Mouse (Mus musculus) cerebellum, adult 11 months (tissue): ENCODE results near the gene Kcnc3.

Source experiments
- DNase-seq: peaks from one replicate; pipeline ENCODE4 v3.0.0; 2022

The Kcnc3 gene

GRCm38 (mm10) chr7:44571811-44572210, 18.7 kb upstream of the Kcnc3 start:
- no peak for DNase-seq

GRCm38 (mm10) chr7:44572213-44572701, 18.2 kb upstream of the Kcnc3 start, which contains the start of gene Napsa:
Gene Napsa (plus strand): TSS chr7:44572380.
- no peak for DNase-seq

GRCm38 (mm10) chr7:44572956-44573484, 17.4 kb upstream of the Kcnc3 start:
- no peak for DNase-seq

- no peak for DNase-seq
Observed at GRCm38 (mm10) chr7:44576333-44576844, 14.1 kb upstream of the Kcnc3 start.

- no peak for DNase-seq
Observed at GRCm38 (mm10) chr7:44581637-44582036, 8.8 kb upstream of the Kcnc3 start.

- no peak for DNase-seq
Observed at GRCm38 (mm10) chr7:44582709-44583108, 7.8 kb upstream of the Kcnc3 start.

GRCm38 (mm10) chr7:44583146-44583545, 7.3 kb upstream of the Kcnc3 start:
- no peak for DNase-seq

GRCm38 (mm10) chr7:44584265-44584804, 6.1 kb upstream of the Kcnc3 start:
- DNase-seq = no peak

GRCm38 (mm10) chr7:44584921-44585320, 5.5 kb upstream of the Kcnc3 start:
- DNase-seq = no peak

- no peak for DNase-seq
Observed at GRCm38 (mm10) chr7:44585606-44586005, 4.9 kb upstream of the Kcnc3 start.

- DNase-seq = peak; percentile 80
Observed at GRCm38 (mm10) chr7:44586518-44586917, 3.9 kb upstream of the Kcnc3 start.

GRCm38 (mm10) chr7:44586930-44587329, 3.5 kb upstream of the Kcnc3 start:
- peak; percentile 85 for DNase-seq

- DNase-seq = no peak
Observed at GRCm38 (mm10) chr7:44587676-44588075, 2.8 kb upstream of the Kcnc3 start.

- peak; percentile 55 for DNase-seq
Observed at GRCm38 (mm10) chr7:44588338-44588737, 2.1 kb upstream of the Kcnc3 start.

- DNase-seq = peak; percentile 97
Observed at GRCm38 (mm10) chr7:44589149-44589548, 1.3 kb upstream of the Kcnc3 start.

GRCm38 (mm10) chr7:44589946-44590345, 518 bp upstream of the Kcnc3 start:
- DNase-seq = peak; percentile 56

- DNase-seq = peak; percentile 65
Observed at GRCm38 (mm10) chr7:44591348-44592116, 1.1 kb downstream of the Kcnc3 start.

- peak; percentile 53 for DNase-seq
Observed at GRCm38 (mm10) chr7:44593051-44593450, 2.6 kb downstream of the Kcnc3 start.

GRCm38 (mm10) chr7:44593775-44594174, 3.3 kb downstream of the Kcnc3 start:
- peak; percentile 96 for DNase-seq

GRCm38 (mm10) chr7:44594291-44594690, 3.8 kb downstream of the Kcnc3 start:
- peak; percentile 83 for DNase-seq

GRCm38 (mm10) chr7:44595131-44595561, 4.7 kb downstream of the Kcnc3 start:
- DNase-seq = no peak

- no peak for DNase-seq
Observed at GRCm38 (mm10) chr7:44596051-44596450, 5.6 kb downstream of the Kcnc3 start.

- DNase-seq = no peak
Observed at GRCm38 (mm10) chr7:44596996-44597538, 6.6 kb downstream of the Kcnc3 start.

GRCm38 (mm10) chr7:44597666-44598065, 7.2 kb downstream of the Kcnc3 start:
- peak; percentile 24 for DNase-seq
